ENCODE assay signal across 8 mouse cellular contexts in genomic region chr19:47302191-47302852, GRCm38 (mm10).
DNase-seq lines count a peak whose midpoint lies in the region; ATAC-seq and TF ChIP-seq lines count a peak whose summit lies in the region.

No protein-coding gene starts in this region.

- no peak for ATAC-seq in forebrain, embryonic 15.5 days (replicated peaks)
- ATAC-seq in lung, postnatal 0 days, result peak; percentile 49

- H3K27me3 ChIP-seq in forebrain, embryonic 15.5 days, result no peaks in the 10 kb centered on the region
- H3K27me3 ChIP-seq in kidney, adult 2 months (replicated peaks; ENCODE audit: control insufficient read depth, insufficient read depth, low read length), result no peaks in the 10 kb centered on the region
- no peaks in the 10 kb centered on the region for H3K27me3 ChIP-seq in lung, postnatal 0 days (replicated peaks; ENCODE audit: insufficient read depth, low read length)

- H3K9me3 ChIP-seq in forebrain, embryonic 15.5 days, result no peaks in the 10 kb centered on the region
- H3K9me3 ChIP-seq in lung, postnatal 0 days (ENCODE audit: low read length), result no peaks in the 10 kb centered on the region

- no peaks in the 10 kb centered on the region for H3K36me3 ChIP-seq in forebrain, embryonic 15.5 days
- no peaks in the 10 kb centered on the region for H3K36me3 ChIP-seq in kidney, adult 2 months (ENCODE audit: control insufficient read depth, insufficient read depth, low read length)
- 0 out of 2 replicates have a peak, but pooled peaks cover 4% of the 10 kb centered on the region for H3K36me3 ChIP-seq in lung, postnatal 0 days (ENCODE audit: insufficient read depth, low read length)

- peaks cover 18% of the 10 kb centered on the region for H3K4me1 ChIP-seq in forebrain, embryonic 15.5 days
- H3K4me1 ChIP-seq in kidney, adult 2 months (ENCODE audit: control insufficient read depth, insufficient read depth, low read length), result peaks cover 17% of the 10 kb centered on the region
- H3K4me1 ChIP-seq in lung, postnatal 0 days (ENCODE audit: insufficient read depth, low read depth, low read length), result peaks cover 32% of the 10 kb centered on the region

- peak; percentile 95 for DNase-seq in heart, adult 11 months
- no peak for DNase-seq in heart, adult 8-10 months (ENCODE audit: low spot score)
- DNase-seq in kidney, adult 2 months, result peak; percentile 94
- DNase-seq in lung, postnatal 0 days (ENCODE audit: low spot score), result peak; percentile 83
- DNase-seq in right cerebral cortex, postnatal 25 days, result no peak
- DNase-seq in spleen, postnatal 4 days (ENCODE audit: low spot score in 2 of 2), result no peak
- DNase-seq in right cerebral cortex, adult 18-20 months, result no peak

- H3K9ac ChIP-seq in forebrain, embryonic 15.5 days (replicated peaks), result no peak overlapping the region
- no peak overlapping the region for H3K9ac ChIP-seq in lung, postnatal 0 days (replicated peaks; ENCODE audit: low read depth)

- WGBS in forebrain, embryonic 15.5 days, result 58% methylated on average over 21 of the region's 21 CpGs
- 25% methylated on average over 21 of the region's 21 CpGs for WGBS in kidney, adult 2 months
- WGBS in lung, postnatal 0 days, result 31% methylated on average over 21 of the region's 21 CpGs

- no peak for TF ChIP-seq POLR2A in kidney, adult 2 months (IDR thresholded peaks at IDR 0.05; ENCODE audit: low read depth, low read length)

- H3K4me3 ChIP-seq in forebrain, embryonic 15.5 days, result no peak overlapping the region
- H3K4me3 ChIP-seq in kidney, adult 2 months (ENCODE audit: insufficient read depth, low read depth, low read length), result no peak overlapping the region
- no peak overlapping the region for H3K4me3 ChIP-seq in lung, postnatal 0 days (ENCODE audit: low read depth, low read length)

- no peak for TF ChIP-seq EP300 in lung, postnatal 0 days (IDR thresholded peaks at IDR 0.05)

- no peak overlapping the region for H3K4me2 ChIP-seq in forebrain, embryonic 15.5 days (replicated peaks)
- H3K4me2 ChIP-seq in lung, postnatal 0 days (replicated peaks; ENCODE audit: low read depth, low read length), result no peak overlapping the region

- H3K27ac ChIP-seq in forebrain, embryonic 15.5 days (replicated peaks), result peak overlapping the region; percentile 32
- peak overlapping the region; percentile 12; the same call in 1 of the 2 replicates for H3K27ac ChIP-seq in kidney, adult 2 months (ENCODE audit: insufficient read depth, low read depth, low read length)
- peak overlapping the region; percentile 78 for H3K27ac ChIP-seq in lung, postnatal 0 days (ENCODE audit: low read length)

- TF ChIP-seq CTCF in kidney, adult 2 months (conservative IDR thresholded peaks at IDR 0.05; ENCODE audit: insufficient read depth, insufficient read length, low read depth, low read length), result no peak
- no peak for TF ChIP-seq CTCF in lung, postnatal 0 days (IDR thresholded peaks at IDR 0.05)

Comparison
In these comparisons a context has a peak if more than half of its experiments do, and no peak if none do; other contexts are left out.
1. DNase-seq: peak in heart, adult 11 months (single experiment), kidney, adult 2 months (single experiment) and lung, postnatal 0 days (single experiment); none in heart, adult 8-10 months (single experiment), right cerebral cortex, postnatal 25 days (single experiment), spleen, postnatal 4 days (0 of 2) and right cerebral cortex, adult 18-20 months (single experiment).
2. H3K27ac ChIP-seq: peak in every context shown above with its lines; median percentile 78 in lung, postnatal 0 days; 32 in forebrain, embryonic 15.5 days; 12 in kidney, adult 2 months.